Mouse (Mus musculus): ENCODE measurements around the gene Axin2. TPM values are rescaled to one million over a fixed set of nuclear protein-coding genes. Genes with fewer than 3 reads are reported as not detected.

Axin2 gene
- polyA plus RNA-seq, 1 experiment from 2014 or later, result 8.5 TPM

DNA sequence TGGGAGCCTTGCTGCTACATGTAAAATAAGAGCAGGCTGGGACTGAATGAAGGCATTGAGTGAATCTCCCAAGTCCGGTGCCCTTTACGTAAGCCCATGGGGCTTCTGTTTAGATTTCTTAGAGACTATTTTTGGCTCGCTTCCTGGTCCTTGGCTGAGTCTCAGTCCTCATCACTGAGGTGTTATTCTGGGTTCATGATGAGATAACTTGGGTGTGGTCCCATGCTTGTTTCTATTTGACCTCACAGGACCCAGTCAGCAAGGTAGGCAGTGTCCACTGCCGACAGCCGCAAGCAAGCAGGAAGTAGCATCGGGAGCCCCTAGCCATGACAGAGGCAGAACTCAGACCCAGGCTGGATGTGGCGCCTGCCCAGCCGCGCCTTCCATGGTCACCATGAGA lies 13.7 kb downstream of the Axin2 start:
- H3K9ac ChIP-seq (ENCODE audit: low read length), result no peak overlapping the region
- peaks cover 31% of the 10 kb centered on the region for H3K36me3 ChIP-seq (ENCODE audit: control insufficient read depth, insufficient read depth, low read length)
- no peaks in the 10 kb centered on the region for H3K9me3 ChIP-seq (ENCODE audit: control insufficient read depth, low read length)
- no peak overlapping the region for H3K27ac ChIP-seq (ENCODE audit: low read length)
- no peak overlapping the region for H3K4me3 ChIP-seq (ENCODE audit: low read length)
- no peak overlapping the region for H3K4me2 ChIP-seq (ENCODE audit: low read depth, low read length)
- ATAC-seq (ENCODE audit: low read depth), result 0 out of 2 replicates have a peak, but pooled peaks have one; percentile 13
- H3K4me1 ChIP-seq (replicated peaks; ENCODE audit: control insufficient read depth, insufficient read depth, low read length), result peaks cover 47% of the 10 kb centered on the region
- no peaks in the 10 kb centered on the region for H3K27me3 ChIP-seq (ENCODE audit: control insufficient read depth, insufficient read depth, low read depth, low read length)
- 58% methylated on average over 9 of the region's 9 CpGs for WGBS

DNA sequence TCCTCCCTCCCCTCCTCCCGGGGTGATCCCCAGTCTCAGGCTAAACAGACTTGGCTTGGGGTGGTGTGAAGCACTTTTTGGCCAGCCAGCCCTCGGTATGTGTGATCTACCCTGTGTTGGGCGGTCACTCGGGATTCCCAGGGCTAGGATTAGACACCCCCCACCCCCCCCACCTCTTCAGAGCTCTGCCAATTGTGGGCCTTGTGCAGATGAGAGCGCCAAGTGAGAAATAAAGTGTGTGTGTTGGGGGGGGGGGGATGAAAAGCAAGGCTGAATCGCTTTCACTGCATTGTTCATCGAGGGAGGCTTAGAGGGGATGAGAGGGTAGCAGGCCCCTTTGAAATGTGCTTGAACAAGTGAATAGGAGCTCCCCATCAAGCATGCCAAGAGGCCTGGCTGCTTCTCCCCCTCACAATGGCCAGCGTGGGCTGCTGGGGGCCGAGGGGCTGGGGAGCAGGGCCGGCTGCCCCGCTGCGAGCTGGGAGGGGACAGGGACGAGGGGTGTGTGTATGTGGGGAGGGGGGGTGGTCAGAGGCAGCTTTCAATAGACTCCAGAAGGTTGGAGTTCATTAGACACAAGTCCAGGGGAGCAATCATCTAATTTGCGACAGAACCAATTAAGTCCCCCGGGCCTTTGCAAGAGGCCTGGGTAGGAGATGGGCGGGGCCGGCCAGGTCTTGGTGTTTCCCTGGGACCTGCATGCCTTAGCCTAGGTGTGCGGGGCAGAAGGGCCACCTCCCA lies 15.1 kb downstream of the Axin2 start:
- Histone ChIP-seq H3K9me3 (ENCODE audit: control insufficient read depth, low read length) (no peaks in the 10 kb centered on the region), H3K4me3 (ENCODE audit: low read length) (no peak overlapping the region), H3K36me3 (ENCODE audit: control insufficient read depth, insufficient read depth, low read length) (peaks cover 40% of the 10 kb centered on the region), H3K4me1 (replicated peaks; ENCODE audit: control insufficient read depth, insufficient read depth, low read length) (peaks cover 37% of the 10 kb centered on the region), H3K9ac (ENCODE audit: low read length) (no peak overlapping the region), H3K4me2 (ENCODE audit: low read depth, low read length) (no peak overlapping the region), H3K27ac (ENCODE audit: low read length) (0 out of 2 replicates have a peak overlapping the region, but pooled peaks have one; percentile 7), H3K27me3 (ENCODE audit: control insufficient read depth, insufficient read depth, low read depth, low read length) (no peaks in the 10 kb centered on the region)
- 53% methylated on average over 18 of the region's 18 CpGs for WGBS
- ATAC-seq (ENCODE audit: low read depth), result peak; percentile 24; the same call in 1 of the 2 replicates

DNA sequence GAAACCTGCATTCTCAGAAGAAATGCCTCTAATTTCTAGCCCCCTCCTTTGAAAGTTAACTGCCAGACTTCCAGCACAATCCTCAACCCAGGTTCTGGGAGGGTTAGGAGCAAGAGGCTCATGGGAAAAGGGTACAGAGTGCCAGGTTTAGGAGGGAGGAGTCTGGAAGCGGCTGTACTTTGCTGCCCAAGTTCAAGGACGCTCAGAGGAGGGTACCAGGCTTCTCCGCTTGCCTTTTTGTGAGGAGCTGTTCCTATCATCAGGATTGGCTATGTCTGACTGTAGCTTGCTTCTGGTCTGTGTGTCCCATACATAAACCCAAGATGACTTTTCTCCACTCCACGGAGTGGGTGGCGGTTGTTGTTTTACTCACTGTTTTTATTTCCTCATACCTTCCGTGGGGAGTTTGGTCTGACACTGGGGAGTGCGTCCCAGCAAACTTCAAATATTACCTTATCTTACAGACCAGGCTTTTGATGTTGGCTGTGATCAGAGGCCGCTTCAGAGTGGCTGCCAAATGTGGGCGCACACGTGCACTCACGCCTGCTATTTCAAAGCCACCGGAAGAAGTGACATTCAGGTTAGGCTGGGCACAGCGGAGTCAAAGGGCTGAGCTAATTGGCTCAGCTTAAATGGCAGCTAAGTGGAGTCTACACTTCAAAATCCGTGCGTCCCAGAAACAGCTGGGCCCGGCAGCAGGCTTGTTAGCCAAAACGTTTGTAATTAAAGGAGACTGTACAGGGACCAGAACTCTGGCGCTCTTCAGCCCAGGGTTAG lies 16.1 kb downstream of the Axin2 start:
- Histone ChIP-seq H3K27ac (ENCODE audit: low read length) (peak overlapping the region; percentile 13; the same call in 1 of the 2 replicates), H3K36me3 (ENCODE audit: control insufficient read depth, insufficient read depth, low read length) (peaks cover 38% of the 10 kb centered on the region), H3K4me3 (ENCODE audit: low read length) (no peak overlapping the region), H3K27me3 (ENCODE audit: control insufficient read depth, insufficient read depth, low read depth, low read length) (no peaks in the 10 kb centered on the region), H3K9me3 (ENCODE audit: control insufficient read depth, low read length) (no peaks in the 10 kb centered on the region), H3K4me1 (replicated peaks; ENCODE audit: control insufficient read depth, insufficient read depth, low read length) (peaks cover 36% of the 10 kb centered on the region), H3K4me2 (ENCODE audit: low read depth, low read length) (no peak overlapping the region), H3K9ac (ENCODE audit: low read length) (no peak overlapping the region)
- WGBS, result 51% methylated on average over 18 of the region's 18 CpGs
- 0 out of 2 replicates have a peak, but pooled peaks have one; percentile 13 for ATAC-seq (ENCODE audit: low read depth)

DNA sequence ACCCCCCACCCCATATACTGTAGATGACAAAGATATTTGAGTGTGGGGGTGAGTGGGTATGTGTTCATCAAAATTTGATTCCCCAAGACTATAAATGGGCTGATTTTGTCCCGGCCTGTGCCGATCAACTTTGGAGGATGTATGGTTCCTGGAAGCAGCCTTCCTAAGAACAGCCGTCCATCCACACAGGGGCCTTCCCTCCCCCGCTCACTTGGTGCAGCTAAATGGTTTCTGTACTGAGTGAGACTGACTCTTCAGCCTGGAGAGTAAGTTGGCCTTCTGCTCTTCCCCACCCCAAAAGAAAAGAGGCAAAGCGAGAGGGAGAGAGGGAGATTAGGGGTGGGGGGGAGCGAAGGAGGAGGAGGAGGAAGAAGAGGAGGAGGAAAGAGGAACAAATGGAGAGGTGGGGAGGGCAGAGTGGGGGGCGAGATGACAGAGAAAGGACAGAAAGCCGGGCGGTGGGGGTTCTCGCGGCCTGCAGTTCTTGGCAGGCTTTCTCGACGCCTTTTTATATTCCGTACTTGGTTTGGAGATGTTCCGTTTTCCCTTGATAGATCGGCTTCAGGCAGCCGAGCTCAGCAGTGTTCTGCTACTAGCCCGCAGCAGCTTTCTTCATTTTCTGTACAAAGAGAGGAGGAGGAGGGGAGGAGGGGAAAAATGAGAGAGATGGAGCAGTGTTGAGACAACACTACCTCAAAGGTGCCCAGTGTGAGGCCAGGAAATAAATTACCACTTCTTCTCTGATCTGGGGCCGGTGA lies 20.7 kb downstream of the Axin2 start:
- no peak overlapping the region for H3K4me2 ChIP-seq (ENCODE audit: low read depth, low read length)
- peak overlapping the region; percentile 4; the same call in 1 of the 2 replicates for H3K27ac ChIP-seq (ENCODE audit: low read length)
- H3K36me3 ChIP-seq (ENCODE audit: control insufficient read depth, insufficient read depth, low read length), result peaks cover 50% of the 10 kb centered on the region

DNA sequence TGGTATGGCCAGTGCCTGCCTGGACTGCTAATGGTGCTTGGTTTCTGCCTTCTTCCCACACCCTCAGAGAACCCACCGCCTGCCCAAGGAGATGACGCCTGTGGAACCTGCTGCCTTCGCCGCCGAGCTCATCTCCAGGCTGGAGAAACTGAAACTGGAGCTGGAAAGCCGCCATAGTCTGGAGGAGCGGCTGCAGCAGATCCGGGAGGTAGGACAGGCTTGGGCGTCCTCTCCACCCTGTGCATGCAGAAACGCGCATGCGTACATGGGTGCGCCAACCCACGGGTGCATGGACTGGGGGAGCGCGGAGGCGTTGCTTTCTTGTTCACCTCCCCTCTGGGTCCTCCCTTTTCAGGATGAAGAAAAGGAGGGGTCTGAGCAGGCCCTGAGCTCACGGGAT lies 21.7 kb downstream of the Axin2 start:
- H3K4me2 ChIP-seq (ENCODE audit: low read depth, low read length), result no peak overlapping the region
- 88% methylated on average over 18 of the region's 18 CpGs for WGBS
- H3K9me3 ChIP-seq (ENCODE audit: control insufficient read depth, low read length), result no peaks in the 10 kb centered on the region
- no peaks in the 10 kb centered on the region for H3K27me3 ChIP-seq (ENCODE audit: control insufficient read depth, insufficient read depth, low read depth, low read length)
- H3K9ac ChIP-seq (ENCODE audit: low read length), result no peak overlapping the region
- ATAC-seq (ENCODE audit: low read depth), result no peak
- H3K4me3 ChIP-seq (ENCODE audit: low read length), result no peak overlapping the region
- H3K4me1 ChIP-seq (replicated peaks; ENCODE audit: control insufficient read depth, insufficient read depth, low read length), result peaks cover 7% of the 10 kb centered on the region
- H3K27ac ChIP-seq (ENCODE audit: low read length), result no peak overlapping the region
- peaks cover 54% of the 10 kb centered on the region for H3K36me3 ChIP-seq (ENCODE audit: control insufficient read depth, insufficient read depth, low read length)

More for the DNA sequence above, 20.7 kb downstream of the Axin2 start:
- 57% methylated on average over 19 of the region's 19 CpGs for whole genome bisulfite sequencing
- ATAC-seq (ENCODE audit: low read depth), result peak; percentile 10; the same call in 1 of the 2 replicates
- Histone ChIP-seq H3K4me1 (replicated peaks; ENCODE audit: control insufficient read depth, insufficient read depth, low read length) (peaks cover 15% of the 10 kb centered on the region), H3K4me3 (ENCODE audit: low read length) (no peak overlapping the region), H3K9ac (ENCODE audit: low read length) (no peak overlapping the region), H3K9me3 (ENCODE audit: control insufficient read depth, low read length) (no peaks in the 10 kb centered on the region), H3K27me3 (ENCODE audit: control insufficient read depth, insufficient read depth, low read depth, low read length) (no peaks in the 10 kb centered on the region)

DNA sequence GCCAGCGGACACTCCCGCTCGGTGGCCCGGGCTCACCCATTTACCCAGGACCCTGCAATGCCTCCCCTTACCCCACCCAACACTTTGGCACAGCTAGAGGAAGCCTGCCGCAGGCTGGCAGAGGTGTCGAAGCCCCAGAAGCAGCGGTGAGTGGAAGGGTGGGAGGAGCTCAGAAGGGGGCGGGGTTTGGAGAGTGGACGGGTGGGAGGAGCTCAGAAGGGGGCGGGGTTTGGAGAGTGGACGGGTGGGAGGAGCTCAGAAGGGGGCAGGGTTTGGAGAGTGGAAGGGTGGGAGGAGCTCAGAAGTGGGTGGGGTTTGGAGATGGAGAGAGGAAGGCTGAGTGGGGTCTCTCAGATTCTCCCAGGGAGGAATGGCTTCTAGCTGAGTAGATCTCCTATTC lies 23.6 kb downstream of the Axin2 start:
- Histone ChIP-seq H3K4me3 (ENCODE audit: low read length) (no peak overlapping the region), H3K4me2 (ENCODE audit: low read depth, low read length) (no peak overlapping the region), H3K9ac (ENCODE audit: low read length) (no peak overlapping the region), H3K27ac (ENCODE audit: low read length) (no peak overlapping the region), H3K9me3 (ENCODE audit: control insufficient read depth, low read length) (no peaks in the 10 kb centered on the region), H3K27me3 (ENCODE audit: control insufficient read depth, insufficient read depth, low read depth, low read length) (no peaks in the 10 kb centered on the region), H3K4me1 (replicated peaks; ENCODE audit: control insufficient read depth, insufficient read depth, low read length) (peaks cover 11% of the 10 kb centered on the region; the same call in 1 of the 2 replicates), H3K36me3 (ENCODE audit: control insufficient read depth, insufficient read depth, low read length) (peaks cover 55% of the 10 kb centered on the region)
- WGBS, result 86% methylated on average over 11 of the region's 11 CpGs
- no peak for ATAC-seq (ENCODE audit: low read depth)

DNA sequence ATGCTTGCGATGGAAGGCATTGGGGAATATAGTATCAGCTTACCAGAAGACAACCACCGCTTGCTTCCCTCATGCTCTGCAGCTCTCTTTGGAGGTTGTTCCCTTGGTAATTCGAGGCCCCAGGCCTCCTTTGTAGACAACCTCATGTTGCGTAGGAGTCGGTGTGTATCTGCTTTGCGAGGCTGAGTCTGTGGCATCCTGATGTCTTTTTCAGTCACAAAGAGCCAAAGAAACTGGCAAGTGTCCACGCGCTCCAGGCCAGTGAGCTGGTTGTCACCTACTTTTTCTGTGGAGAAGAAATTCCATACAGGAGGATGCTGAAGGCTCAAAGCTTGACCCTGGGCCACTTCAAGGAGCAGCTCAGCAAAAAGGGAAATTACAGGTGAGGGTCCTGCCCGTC lies 25.5 kb downstream of the Axin2 start:
- H3K36me3 ChIP-seq (ENCODE audit: control insufficient read depth, insufficient read depth, low read length), result peaks cover 58% of the 10 kb centered on the region
- H3K9ac ChIP-seq (ENCODE audit: low read length), result no peak overlapping the region
- no peaks in the 10 kb centered on the region for H3K27me3 ChIP-seq (ENCODE audit: control insufficient read depth, insufficient read depth, low read depth, low read length)
- H3K4me1 ChIP-seq (replicated peaks; ENCODE audit: control insufficient read depth, insufficient read depth, low read length), result peaks cover 6% of the 10 kb centered on the region; the same call in 1 of the 2 replicates
- no peak overlapping the region for H3K4me3 ChIP-seq (ENCODE audit: low read length)
- 92% methylated on average over 9 of the region's 9 CpGs for WGBS
- H3K9me3 ChIP-seq (ENCODE audit: control insufficient read depth, low read length), result no peaks in the 10 kb centered on the region
- no peak for ATAC-seq (ENCODE audit: low read depth)
- H3K27ac ChIP-seq (ENCODE audit: low read length), result no peak overlapping the region
- no peak overlapping the region for H3K4me2 ChIP-seq (ENCODE audit: low read depth, low read length)

DNA sequence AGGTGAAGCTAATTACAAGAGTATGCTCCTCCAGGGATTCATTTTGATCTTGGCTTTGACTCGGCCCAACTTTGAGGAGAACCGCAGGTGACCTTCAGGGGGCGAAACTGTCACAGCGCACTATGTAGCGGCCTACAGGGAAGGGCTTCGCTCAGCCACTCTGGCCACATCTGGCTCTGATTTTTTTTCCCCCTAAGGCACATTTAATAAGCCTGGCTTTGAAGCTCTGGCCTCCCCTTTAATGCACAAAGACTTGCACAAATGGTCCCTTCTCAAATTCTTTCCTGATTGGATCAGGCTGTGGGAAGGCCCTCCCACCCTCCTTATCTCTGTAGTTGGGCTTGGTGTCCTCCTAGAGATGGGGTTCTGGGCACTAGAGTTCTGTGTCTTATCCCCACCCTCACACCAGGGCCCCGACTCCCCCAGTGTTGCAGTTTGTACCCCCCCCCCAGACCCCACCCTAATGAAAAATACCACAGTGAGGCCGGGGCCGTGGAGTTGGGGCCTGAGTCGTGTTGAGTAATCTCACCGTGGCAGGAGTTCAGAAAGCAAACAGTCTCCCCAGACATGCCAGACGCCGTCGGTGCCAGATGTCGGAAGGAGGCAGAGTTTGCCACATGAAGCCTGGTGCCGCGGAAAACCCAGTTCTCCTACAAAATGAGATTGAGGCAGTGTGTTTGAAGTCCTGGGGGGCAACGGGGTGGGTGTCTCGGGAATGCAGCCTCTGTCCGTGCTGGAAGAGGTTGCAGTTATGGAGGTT lies 27.5 kb downstream of the Axin2 start:
- 49% methylated on average over 20 of the region's 20 CpGs for WGBS
- H3K27me3 ChIP-seq (ENCODE audit: control insufficient read depth, insufficient read depth, low read depth, low read length), result no peaks in the 10 kb centered on the region
- H3K9me3 ChIP-seq (ENCODE audit: control insufficient read depth, low read length), result no peaks in the 10 kb centered on the region
- H3K9ac ChIP-seq (ENCODE audit: low read length), result no peak overlapping the region
- peaks cover 4% of the 10 kb centered on the region; the same call in 1 of the 2 replicates for H3K4me1 ChIP-seq (replicated peaks; ENCODE audit: control insufficient read depth, insufficient read depth, low read length)
- peaks cover 52% of the 10 kb centered on the region for H3K36me3 ChIP-seq (ENCODE audit: control insufficient read depth, insufficient read depth, low read length)
- peak overlapping the region; percentile 41 for H3K27ac ChIP-seq (ENCODE audit: low read length)
- H3K4me3 ChIP-seq (ENCODE audit: low read length), result no peak overlapping the region
- no peak overlapping the region for H3K4me2 ChIP-seq (ENCODE audit: low read depth, low read length)
- ATAC-seq (ENCODE audit: low read depth), result peak; percentile 57

Measured in lung, embryonic 16.5 days (tissue).